Mouse (Mus musculus): ENCODE measurements around the gene Tmem132b.

The Tmem132b gene

DNA sequence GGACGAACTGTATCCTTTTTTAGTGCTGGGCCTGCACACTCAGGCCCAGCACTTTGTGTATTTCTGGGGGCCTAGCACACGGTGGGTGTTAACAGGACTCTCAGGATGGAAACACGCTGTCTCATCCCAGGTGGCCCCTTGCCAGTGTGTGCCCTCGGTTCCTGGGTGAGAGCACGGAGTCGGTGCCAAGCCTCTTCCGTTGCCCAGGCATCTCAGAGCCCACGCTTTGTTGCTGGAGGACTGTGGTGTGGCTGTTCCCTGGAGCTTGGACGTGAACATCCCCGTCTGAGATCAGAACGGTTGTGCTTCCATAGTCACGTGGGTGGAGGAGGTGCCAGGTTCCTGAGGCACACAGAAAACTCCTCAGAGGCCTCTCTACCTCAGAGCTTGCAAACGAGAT lies 47.1 kb downstream of the Tmem132b start:
- no peak for DNase-seq (ENCODE audit: low spot score in 2 of 2)

DNA sequence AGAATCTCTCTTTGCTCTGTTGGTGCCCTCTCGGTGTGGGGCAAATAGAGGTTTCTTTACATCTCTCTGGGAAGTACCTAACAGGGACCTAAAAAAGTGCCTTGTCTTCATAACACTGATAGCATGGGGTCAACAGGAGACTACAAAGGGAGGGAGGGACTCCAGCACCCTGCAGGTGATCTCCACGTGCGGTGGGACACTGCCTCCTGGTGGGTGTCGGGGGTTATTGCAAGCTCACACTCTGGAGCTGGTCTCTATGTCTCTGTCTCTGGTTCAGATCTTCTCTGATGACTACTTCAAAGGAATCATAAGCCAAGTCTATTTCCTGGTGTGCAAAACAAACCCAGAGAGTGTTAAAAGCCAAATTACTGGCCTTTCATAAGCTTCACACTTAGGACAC lies 47.6 kb downstream of the Tmem132b start:
- no peak for DNase-seq (ENCODE audit: low spot score in 2 of 2)

- no peak for DNase-seq (ENCODE audit: low spot score in 2 of 2)
These were observed 51.7 kb downstream of the Tmem132b start for GRCm38 (mm10) chr5:125583298-125583697.

- no peak for DNase-seq (ENCODE audit: low spot score in 2 of 2)
These were observed 52.3 kb downstream of the Tmem132b start for GRCm38 (mm10) chr5:125583836-125584235.

DNA sequence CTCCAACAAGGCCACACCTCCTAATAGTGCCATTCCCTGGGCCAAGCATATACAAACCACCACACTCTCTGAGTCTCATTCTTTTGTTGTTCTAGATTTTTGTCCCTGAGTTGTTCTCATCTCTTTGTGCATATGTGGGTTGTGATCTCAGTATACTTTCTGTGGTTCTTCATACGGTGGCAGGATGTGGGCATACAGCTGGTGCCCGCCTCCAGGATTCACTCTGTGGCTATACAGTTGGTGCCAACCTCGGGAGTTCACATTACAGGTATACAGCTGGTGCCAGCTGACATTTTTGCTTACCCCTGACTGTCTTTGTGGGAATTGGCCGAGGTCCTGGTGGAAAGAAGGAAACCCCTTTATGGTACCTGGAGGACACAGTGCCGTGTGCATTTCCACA lies 53.6 kb downstream of the Tmem132b start:
- DNase-seq (ENCODE audit: low spot score in 2 of 2), result no peak

DNA sequence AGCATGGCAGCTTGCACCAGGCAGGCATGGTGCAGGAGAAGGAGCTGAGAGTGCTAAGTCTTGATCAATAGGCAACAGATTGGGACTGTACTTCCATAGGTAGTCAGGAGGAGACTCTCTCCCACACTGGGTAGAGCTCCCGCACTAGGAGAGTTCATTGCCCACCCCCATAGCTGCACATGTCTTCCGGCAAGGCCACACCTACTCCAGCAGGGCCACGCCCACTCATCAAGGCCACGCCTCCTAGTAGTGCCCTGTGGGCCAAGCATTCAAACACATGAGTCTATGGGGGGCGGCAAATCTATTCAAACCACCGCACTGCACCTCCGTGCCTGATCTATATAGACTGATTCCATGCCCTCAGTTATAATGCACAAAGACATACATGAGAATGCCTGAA lies 56.6 kb downstream of the Tmem132b start:
- no peak for DNase-seq (ENCODE audit: low spot score in 2 of 2)

DNA sequence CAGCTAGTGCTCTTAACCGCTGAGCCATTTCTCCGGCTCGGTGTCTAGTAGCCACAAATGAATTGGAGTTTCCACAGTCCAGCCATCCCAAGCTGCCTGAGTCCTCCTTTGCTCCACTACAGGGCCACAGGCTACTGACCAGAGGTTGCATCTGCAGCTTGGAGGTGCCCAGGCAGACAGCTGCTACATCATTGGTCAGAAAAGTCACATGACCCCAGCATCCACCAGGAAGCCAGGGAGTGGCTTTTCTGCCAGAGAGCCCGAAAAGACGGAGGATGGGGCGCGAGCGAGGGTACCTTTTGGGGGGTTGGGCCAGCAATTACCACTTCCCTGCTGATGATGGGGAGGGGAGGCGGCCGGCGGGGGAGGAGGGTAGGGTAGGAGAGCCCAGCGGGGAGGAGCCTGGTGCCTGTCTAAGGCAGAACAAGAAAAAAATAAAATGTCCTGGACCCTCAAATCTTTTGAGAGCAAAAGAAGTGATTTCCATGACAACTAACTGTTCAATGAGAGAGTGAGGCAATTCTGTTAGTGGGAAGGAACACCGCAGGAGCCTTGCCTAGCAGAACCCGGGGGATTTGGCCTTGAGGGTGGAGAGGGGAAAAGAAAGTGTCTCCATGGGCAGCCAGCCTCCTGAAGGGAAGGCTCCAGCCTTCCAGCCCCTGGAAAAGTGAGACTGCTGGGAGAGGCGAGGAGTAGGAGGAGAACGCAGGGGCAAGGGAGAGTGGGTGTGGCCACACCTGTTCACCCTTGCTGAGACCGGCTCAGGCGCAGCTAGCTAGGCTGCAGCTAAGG lies 57.5 kb downstream of the Tmem132b start:
- DNase-seq (ENCODE audit: low spot score in 2 of 2), result no peak

DNA sequence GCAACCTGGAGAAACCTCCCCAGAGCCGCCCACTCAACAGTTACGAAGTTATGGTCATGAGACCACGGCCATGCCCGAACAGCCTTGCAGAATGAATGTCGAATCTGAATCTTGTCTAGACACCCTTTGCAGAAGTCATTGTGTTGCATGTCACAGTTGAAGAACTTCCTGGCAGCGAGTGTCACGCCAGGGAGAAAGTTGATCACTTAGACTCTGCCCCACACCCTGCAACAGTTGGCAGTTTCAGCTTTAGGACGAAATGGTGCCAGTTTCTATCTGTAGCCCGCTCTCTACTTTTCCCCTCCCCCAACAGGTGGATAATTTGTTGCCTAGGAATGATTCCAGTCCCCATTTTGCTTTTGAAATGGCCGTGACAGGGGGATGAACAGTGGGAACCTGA lies 66.5 kb downstream of the Tmem132b start:
- DNase-seq (ENCODE audit: low spot score in 2 of 2), result no peak

DNA sequence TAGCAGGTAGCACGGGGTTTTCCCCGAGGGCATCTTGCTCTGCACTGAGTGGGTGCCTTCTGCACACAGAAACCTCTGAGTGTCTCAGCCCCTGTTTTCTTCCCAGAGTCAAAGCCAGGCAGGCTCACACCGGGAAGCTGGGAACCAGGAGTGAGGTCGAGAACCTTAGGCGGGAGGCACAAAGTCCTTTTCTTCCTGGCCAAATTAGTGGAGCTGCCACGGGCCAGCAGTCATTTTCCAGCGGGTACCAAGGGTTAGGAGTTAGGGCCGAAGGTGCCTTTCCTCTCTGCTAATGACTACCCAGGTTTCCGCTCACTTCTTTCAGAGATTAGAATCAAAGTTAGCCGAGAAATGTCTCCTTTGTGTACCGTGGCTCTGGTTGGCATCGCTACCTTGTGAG lies 75.6 kb downstream of the Tmem132b start:
- no peak for DNase-seq (ENCODE audit: low spot score in 2 of 2)

- DNase-seq (ENCODE audit: low spot score in 2 of 2), result no peak
These were observed 78.4 kb downstream of the Tmem132b start for GRCm38 (mm10) chr5:125609968-125610367.

DNA sequence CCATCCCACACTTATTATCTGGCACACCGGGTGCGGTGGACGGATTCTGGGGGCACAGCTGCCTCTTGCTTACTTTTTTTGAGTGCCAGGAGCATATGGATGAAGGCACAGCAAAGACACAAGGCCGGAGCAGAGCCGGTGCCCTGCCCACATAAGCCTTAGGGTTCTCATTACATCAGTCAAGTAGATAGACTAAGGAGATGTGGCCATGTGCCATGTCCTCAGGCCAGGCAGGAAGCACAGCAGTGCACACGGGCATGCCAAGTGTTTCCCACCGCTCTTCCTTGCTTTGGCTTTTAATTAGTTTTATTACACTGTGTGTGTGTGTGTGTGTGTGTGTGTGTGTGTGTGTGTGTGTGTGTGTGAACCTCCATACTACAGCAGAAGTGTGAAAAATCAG lies 80.9 kb downstream of the Tmem132b start:
- no peak for DNase-seq (ENCODE audit: low spot score in 2 of 2)

- DNase-seq (ENCODE audit: low spot score in 2 of 2), result no peak
These were observed 81.6 kb downstream of the Tmem132b start for GRCm38 (mm10) chr5:125613136-125613535.

DNA sequence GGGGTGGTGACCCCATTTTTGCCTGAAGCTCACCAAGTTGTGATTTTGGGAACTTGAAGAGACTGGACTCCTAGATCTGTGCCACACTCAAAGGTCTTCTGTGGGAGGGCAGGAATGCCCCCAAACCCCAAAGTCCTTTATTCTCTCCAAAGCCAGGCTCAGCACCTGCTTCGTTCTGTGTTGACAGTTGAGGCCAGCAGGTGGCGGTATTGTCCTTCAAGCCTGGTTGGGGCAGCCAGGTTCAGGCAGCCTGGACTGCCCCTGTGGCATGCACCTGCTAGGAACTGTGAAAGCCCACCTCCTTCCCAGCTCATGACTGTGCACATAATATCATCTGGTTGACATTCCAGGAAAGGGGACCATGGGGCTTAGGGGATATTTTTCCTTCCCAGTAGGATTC lies 82.8 kb downstream of the Tmem132b start:
- DNase-seq (ENCODE audit: low spot score in 2 of 2), result no peak

- no peak for DNase-seq (ENCODE audit: low spot score in 2 of 2)
These were observed 85.5 kb downstream of the Tmem132b start for GRCm38 (mm10) chr5:125617050-125617449.

- DNase-seq (ENCODE audit: low spot score in 2 of 2), result no peak
These were observed 96.3 kb downstream of the Tmem132b start for GRCm38 (mm10) chr5:125627816-125628348.

DNA sequence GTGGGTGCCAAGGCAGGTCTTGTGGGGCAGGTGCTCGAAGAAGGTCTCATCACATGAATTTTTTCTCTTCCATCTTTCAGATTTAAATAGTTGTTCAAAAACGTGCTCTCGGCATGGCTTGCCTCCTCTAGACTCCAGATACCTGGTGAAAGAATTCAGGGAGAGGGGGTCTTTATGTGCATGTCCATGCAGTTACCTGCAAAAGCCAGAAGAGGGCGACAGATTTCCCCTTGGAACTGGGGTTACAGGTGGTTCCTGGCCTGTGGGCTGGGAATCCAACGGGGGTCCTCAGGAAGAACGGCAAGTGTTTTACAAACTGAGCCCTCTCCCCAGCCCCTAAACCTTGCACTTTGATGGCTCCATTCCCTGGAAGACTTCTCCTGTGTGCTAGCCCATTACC lies 103.1 kb downstream of the Tmem132b start:
- no peak for DNase-seq (ENCODE audit: low spot score in 2 of 2)

- no peak for DNase-seq (ENCODE audit: low spot score in 2 of 2)
These were observed 109.4 kb downstream of the Tmem132b start for GRCm38 (mm10) chr5:125640966-125641365.

DNA sequence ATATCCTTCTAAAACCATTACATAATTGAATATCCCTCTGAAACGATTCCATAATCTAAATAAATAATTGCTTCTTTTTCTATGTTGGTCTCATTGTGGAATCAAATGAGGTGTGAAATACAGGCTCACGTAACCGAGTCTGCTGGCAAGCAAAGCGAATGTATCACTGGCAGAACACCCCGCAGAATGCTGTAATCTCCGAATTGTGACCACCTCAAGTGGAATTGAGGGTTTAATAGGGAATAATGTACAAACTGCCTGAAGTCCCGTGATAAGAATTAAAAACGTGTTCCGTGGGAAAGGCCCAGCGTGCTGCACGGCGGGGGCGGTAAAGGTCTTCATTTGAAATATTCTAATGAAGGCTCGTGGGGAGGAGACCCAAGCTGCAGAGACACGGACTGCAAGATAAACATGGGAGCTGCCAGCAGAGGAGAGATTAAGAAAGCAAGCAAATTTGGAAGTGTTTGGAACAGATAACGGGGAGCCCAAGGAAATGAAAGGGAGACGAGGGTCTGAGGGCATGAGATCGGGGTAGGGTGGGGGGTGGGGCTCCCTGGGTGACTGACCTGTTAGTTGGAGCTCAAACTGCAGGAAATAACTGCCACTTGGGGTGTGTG lies 110.1 kb downstream of the Tmem132b start:
- DNase-seq (ENCODE audit: low spot score in 2 of 2), result no peak

DNA sequence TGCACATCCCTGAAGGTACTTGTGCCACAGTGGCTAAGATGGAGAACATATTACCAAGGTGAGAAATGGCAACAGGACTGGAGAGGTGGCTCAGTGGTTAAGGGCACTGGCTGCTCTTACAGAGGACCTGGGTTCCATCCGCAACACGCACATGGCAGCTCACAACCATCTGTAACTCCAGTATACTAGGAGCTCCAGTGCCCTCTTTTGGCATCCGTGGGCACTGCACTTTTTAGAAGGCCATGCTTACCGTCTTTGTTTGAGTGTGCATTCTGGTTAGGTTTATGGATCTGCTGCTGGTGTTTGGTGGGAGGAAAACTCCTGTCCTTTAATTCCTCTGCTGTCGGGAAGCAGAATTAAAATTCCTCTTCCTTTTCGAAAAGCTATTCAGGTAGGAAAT lies 116.7 kb downstream of the Tmem132b start:
- no peak for DNase-seq (ENCODE audit: low spot score in 2 of 2)

- DNase-seq (ENCODE audit: low spot score in 2 of 2), result no peak
These were observed 118.4 kb downstream of the Tmem132b start for GRCm38 (mm10) chr5:125649982-125650381.

GRCm38 (mm10) chr5:125658101-125658500 lies 126.5 kb downstream of the Tmem132b start:
- no peak for DNase-seq (ENCODE audit: low spot score in 2 of 2)

DNA sequence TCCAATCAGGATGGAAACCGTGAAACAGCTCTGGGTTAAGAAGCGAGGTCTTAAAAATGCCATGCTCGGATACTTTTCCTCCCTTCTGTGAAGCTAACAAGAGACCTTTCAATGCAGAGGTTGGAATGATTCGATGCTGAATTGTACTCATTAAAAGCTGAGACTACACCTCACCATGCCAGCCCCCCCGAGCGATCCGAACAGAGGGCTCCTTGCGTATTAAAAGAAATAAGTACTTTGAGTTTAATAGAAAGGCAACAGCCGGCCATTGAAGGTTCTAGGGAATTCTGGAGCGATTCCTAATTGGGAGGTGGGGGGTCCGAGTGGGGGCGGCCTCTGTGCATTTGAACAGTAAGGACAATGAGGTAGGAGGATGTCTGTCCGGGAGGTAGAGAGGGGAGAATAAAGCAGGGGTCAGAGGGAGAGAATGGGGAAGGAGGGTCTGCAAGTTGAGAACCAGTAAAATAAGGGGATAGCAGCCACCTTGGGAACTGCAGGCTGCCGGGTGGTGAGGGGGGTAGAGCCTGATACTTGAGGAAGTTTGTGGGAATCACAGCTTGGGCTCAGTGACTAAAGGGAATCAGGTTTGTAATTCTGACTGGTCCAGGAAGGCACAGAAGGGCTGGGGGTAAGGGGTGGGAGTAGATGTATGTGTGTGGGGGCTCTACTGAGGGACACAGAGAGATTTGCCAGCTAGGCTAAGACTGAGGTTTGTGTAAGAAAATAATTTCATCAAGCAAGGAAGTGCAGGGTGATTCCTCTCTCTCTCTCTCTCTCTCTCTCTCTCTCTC lies 127.6 kb downstream of the Tmem132b start:
- no peak for DNase-seq (ENCODE audit: low spot score in 2 of 2)
